Mouse (Mus musculus): ENCODE data around the gene Utp11. TPM values are rescaled to one million over a fixed set of nuclear protein-coding genes. Genes with fewer than 3 reads are reported as not detected.

Utp11 gene
- total RNA-seq, 2 experiments from 2014 or later, result 21.7 to 25.4 TPM

DNA sequence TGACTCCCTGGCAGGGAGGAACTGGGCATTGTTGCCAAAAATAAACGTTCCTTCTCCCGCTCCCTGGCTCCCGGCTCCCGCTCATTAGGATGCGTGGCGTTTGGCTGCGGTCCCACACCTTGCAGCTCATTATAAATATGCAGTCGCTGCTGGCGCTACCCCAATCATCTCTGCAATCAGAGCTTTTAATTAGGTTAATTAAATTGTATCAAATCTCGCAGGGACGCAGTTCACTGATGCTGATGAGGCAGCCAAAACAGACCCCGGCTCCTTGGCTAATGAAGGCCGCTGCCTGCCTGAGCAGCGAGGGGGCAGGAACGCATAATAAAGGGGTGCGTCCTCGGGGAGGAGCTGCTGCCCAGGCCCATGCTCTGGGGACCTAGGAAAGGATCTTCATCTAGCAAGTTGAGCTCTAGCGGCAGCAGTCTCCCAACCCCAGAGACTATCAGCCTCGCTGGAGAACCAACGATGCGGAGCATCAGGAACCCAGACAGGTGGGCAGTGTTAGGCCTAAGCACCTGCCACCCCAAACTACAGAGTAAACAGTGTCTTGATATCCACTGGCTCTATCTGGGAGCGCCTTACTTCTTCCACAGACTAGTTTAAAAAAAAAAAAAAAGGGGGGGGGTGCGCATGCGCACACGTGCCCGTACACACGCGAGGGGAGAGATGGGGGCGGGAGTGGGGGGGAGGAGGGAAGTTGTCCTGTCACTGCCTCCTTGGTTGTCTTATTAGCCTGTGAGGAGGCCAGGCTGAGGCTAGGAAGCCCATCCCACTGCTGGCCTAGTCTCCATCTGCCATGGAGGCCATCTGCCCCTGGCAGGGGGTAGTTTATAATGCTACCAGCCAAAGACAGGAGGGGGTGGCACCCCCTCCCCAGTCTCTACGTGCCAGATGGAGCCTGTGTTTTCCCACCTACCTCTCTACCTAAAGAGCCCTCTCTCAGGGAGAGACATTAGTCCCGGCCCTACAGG, 20.8 kb downstream of the Utp11 start:
- no peak for DNase-seq

GRCm38 (mm10) chr4:124671583-124671982, 21.8 kb downstream of the Utp11 start:
- no peak for DNase-seq

GRCm38 (mm10) chr4:124670232-124670631, 23.2 kb downstream of the Utp11 start:
- no peak for DNase-seq

DNA sequence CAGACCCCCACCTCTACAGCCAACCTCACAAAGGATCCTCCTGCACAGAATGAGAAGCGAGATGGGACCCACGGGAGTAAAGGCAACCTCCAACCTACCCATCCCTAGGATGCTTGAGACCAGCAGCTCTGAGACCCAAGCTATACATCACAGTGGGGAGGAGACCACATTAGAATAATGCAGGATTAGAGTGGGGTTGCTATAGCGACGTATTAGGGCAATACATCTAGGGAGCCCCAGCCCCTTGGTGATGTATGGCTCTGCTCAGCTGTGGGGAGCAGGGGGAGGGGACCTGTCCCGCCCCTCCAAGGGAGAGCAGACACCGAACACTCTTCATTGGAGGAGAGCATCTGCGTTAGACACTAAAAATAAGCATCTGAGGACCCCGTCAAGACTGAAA, 25.3 kb downstream of the Utp11 start:
- no peak for DNase-seq

GRCm38 (mm10) chr4:124667476-124668033, 25.8 kb downstream of the Utp11 start:
- no peak for DNase-seq

GRCm38 (mm10) chr4:124664604-124665003, 28.8 kb downstream of the Utp11 start:
- no peak for DNase-seq

DNA sequence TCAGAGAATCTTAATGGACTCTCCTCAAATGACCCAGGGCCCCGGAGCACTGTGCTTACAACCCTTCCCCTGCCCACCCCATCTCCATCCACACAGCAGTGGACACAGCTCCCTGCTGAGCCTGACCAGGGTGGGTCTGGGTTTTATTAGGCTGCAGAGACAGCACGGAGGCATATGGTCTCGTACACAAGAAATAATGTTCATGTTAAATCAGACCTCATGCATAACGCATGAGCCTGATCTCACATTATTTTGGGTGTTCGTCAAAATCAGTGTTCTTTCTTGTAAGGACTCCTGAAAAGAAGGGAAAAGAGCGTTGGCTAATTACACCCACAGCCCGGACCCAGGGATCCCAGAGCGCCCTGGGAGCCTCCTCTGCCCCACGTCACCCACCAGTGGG, 29.2 kb downstream of the Utp11 start:
- no peak for DNase-seq

- DNase-seq, result no peak
These were observed 30.4 kb downstream of the Utp11 start for GRCm38 (mm10) chr4:124663034-124663433.

DNA sequence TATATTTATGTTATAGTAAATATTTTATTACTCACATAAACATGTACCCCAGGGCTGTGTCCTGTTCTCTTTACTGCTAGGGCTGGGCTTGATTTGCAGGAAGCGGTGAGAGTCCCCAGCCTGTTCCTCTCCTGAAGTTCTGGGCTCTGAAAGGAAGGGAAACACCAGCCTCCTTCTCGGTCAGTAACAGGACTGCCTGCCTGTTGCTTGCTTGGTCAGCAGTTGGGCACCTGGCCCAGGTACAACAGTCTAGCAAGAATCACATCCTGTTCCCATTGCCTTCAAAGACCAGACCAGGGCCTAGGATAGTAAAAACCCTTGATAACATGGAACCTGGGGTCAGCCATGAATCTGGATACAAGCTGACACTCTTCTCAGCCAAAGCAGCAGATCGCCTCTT, 32.8 kb downstream of the Utp11 start:
- no peak for DNase-seq

DNA sequence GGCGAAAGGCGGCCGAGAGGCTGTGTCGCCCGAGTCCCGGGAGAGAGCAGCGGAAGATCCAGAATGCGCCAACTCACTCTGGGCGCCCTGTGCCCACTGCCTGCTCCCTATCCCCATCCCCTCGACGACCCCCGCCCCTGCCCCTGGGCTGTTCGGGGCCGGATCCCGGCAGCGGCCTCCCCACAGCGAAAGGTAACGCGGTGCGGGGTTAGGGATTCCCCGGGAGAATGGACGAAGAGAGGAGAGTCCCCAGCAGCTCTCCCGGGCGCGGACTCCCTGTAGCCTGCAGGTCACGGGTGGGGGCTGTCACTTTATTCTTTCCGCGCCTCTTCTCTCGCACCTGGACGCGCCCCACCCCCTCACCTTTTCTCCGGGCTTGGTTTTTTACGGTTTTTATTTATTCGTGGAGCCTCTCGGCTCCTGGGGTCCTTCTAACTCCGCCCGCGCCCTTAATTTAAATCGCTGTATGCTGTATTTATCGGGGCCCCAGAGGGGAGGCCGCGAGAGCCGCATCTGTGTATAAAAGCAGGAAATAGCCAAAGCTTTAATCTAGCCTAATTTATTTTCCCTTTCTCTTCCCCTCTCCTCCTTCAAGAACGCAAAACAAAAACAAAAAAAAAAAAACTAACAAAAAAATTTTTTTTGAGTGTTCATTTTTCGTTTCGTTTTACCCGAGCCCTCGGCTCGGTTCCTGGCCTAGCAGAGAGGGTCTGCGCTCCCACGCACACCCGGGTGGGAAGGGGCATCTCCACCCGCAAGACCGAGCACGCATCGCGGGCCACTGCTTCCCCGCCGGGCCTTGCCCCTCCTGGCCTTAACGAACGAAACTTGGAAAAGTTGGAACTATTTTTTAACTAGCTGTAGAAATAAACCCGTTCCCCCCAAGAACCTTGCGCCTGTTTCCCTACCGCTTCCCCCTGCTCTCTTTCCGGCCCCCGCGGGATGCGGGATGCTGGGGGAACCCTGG, 33.9 kb downstream of the Utp11 start:
- no peak for DNase-seq

DNA sequence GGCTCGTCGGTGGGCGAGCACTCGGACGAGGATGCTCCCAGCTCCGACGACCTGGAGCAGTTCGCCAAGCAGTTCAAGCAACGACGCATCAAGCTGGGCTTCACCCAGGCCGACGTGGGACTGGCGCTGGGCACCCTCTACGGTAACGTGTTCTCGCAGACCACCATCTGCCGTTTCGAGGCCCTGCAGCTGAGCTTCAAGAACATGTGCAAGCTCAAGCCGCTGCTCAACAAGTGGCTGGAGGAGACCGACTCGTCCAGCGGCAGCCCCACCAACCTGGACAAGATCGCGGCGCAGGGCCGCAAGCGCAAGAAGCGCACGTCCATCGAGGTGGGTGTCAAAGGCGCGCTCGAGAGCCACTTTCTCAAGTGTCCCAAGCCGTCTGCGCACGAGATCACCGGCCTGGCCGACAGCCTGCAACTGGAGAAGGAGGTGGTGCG, 35.0 kb downstream of the Utp11 start:
- DNase-seq, result peak; percentile 21

GRCm38 (mm10) chr4:124657781-124658180, 35.6 kb downstream of the Utp11 start:
- peak; percentile 38 for DNase-seq

GRCm38 (mm10) chr4:124656854-124657650, 36.3 kb downstream of the Utp11 start:
- DNase-seq, result peak; percentile 83

DNA sequence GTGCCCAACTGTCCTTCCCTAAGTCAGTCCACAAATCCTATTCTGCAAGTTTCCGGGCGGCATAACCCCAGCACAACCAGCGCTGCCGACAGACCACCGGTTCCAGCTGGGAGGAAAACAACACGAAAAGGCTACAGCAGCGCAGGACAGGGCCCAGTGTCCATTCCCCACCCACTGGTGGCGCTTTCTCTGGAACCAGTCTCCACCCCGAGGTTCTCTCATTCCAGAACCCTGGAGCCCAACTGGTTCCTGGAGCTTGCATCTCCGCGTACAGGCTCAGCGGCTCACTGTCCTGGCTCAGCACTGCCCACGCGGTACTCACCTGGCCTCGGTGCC, 36.9 kb downstream of the Utp11 start, which contains the start of gene Pou3f1:
Gene Pou3f1 (plus strand): TSS at position 290 of the 336 bp plus-strand sequence.
- no peak for DNase-seq

GRCm38 (mm10) chr4:124652886-124653285, 40.5 kb downstream of the Utp11 start:
- DNase-seq, result no peak

- no peak for DNase-seq
These were observed 45.5 kb downstream of the Utp11 start for GRCm38 (mm10) chr4:124647909-124648308.

- no peak for DNase-seq
These were observed 46.8 kb downstream of the Utp11 start for GRCm38 (mm10) chr4:124646591-124646990.

DNA sequence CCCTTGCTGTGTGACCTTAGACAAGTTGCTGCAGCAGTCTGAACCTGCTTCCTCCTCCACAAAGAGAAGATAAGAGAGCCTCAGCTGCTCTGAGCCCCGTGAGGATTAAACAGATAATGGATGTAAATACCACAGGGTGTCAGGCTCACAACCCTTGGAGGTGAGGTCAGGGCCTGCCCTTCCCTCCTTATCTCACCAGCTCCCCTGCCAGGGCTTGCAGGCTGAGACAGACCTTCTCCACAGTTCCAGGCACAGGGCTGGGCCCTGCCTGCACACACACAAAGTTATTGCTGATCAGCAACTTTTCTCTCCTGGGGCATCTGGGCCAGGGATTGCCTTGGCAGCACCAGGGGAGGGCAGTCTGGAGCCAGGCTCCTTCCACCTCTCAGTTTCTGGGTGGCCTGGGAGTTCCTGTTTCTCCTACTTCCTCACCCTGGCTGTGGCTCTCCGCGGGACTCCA, 48.4 kb downstream of the Utp11 start:
- no peak for DNase-seq

DNA sequence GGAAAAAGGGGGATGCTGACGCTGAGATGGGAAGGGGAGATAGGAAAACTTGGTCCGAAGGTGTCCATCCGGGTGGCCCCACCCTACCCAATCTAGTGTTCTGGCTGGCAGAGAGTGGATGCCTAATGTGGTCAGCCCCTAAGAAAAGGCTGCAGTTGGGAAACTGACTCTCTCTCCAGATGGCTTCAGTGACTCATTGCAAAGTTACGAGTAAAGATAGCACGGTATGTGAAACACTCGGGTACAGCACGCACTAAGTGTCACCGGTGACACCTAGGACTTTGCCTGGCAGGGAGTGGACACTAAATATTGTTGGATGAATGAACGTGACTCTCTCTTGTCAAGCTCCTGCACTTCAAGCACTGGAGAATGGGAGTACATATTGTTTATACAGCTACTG, 49.5 kb downstream of the Utp11 start:
- DNase-seq, result no peak

DNA sequence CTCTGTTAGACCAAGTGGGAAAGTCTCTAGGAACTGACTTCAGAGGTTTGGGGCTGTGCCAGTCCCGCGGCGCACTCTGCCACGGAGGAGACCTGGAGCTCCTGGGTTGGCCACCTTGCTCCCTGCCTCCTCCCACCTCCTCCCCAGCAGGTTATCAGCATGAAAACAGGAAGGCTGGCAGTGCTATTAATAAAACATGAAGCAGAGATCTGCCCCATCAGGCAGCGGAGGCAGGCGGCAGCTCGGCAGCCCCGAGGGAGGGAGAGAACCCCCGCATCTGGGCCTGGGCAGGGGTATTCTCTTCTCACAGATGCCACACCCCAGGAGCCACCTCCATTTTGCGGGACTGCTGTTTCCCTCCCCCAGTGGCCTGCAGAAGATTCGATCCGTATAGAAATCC, 53.7 kb downstream of the Utp11 start:
- DNase-seq, result no peak

GRCm38 (mm10) chr4:124633281-124633680, 60.1 kb downstream of the Utp11 start:
- peak; percentile 59 for DNase-seq
